ENCODE assay signal across 8 mouse cellular contexts in the genomic region with DNA sequence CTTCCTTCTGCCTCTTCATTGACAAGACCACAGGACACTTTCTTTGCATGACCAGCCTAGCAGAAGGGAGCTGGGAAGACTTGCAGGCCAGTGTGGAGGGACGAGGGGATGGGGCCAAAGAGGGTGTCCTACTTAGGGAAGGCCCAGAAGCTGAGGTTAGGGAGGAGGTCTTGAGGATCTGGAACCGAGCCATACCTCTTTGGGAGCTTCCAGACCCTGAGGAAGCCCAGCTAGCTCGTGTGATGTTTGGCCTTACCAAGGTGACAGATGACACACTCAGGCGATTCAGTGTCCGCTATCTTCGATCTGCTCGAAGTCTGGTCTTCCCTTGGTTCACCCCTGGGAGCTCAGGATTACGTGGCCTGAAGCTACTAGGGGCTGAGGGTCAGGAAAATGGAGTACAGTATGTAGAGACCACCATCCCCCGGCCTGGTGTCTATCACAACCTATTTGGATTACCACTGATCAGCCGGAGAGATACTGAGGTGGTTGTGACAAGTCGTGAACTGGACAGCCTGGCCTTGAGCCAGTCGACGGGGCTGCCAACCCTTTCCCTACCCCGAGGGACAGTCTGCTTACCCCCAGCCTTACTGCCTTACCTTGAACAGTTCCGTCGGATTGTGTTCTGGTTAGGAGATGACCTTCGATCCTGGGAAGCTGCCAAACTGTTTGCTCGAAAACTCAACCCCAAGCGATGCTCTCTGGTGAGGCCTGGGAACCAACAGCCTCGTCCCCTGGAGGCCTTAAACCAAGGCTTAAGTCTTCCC. TPM values are rescaled to one million over a fixed set of nuclear protein-coding genes. Genes with fewer than 3 reads are reported as not detected.
A peak's percentile ranks its signal among the peaks of the same experiment; 100 is the strongest.
DNase-seq lines count a peak whose midpoint lies in the region; ATAC-seq and TF ChIP-seq lines count a peak whose summit lies in the region.

No protein-coding gene starts in this region.

- intact Hi-C loops in left cerebral cortex, postnatal 4 days (cut with DNase I): no loop called here

- no peak for TF ChIP-seq CTCF in liver, adult 2 months (IDR thresholded peaks at IDR 0.05; ENCODE audit: low read depth, low read length)

- WGBS in liver, adult 2 months: 25% methylated on average over 20 of the region's 20 CpGs
- 91% methylated on average over 20 of the region's 20 CpGs for WGBS in forebrain, embryonic 11.5 days
- WGBS in neural tube, embryonic 14.5 days: 94% methylated on average over 20 of the region's 20 CpGs

- ATAC-seq in forebrain, embryonic 11.5 days (replicated peaks; ENCODE audit: low FRiP score): no peak
- ATAC-seq in neural tube, embryonic 14.5 days (ENCODE audit: low read depth): no peak

- H3K4me2 ChIP-seq in forebrain, embryonic 11.5 days (ENCODE audit: low read depth, low read length, severe bottlenecking): peak overlapping the region; percentile 86; the same call in 1 of the 2 replicates
- H3K4me2 ChIP-seq in neural tube, embryonic 14.5 days (ENCODE audit: low read depth, low read length): peak overlapping the region; percentile 92

- H3K4me3 ChIP-seq in liver, adult 2 months (ENCODE audit: insufficient read depth, low read depth, low read length): peak overlapping the region; percentile 82
- no peak overlapping the region for H3K4me3 ChIP-seq in forebrain, embryonic 11.5 days (ENCODE audit: low read depth, low read length)
- peak overlapping the region; percentile 69; the same call in 1 of the 2 replicates for H3K4me3 ChIP-seq in neural tube, embryonic 14.5 days (ENCODE audit: low read depth, low read length)

- H3K27ac ChIP-seq in liver, adult 2 months (replicated peaks; ENCODE audit: insufficient read depth, low read depth, low read length): peak overlapping the region; percentile 72
- no peak overlapping the region for H3K27ac ChIP-seq in forebrain, embryonic 11.5 days (ENCODE audit: low read depth, low read length)
- H3K27ac ChIP-seq in neural tube, embryonic 14.5 days (ENCODE audit: low read depth, low read length): no peak overlapping the region

- peak; percentile 93 for DNase-seq in liver, adult 2 months (ENCODE audit: extremely low read depth, low read depth, low spot score)
- no peak for DNase-seq in liver
- no peak for DNase-seq in forebrain, embryonic 11.5 days (ENCODE audit: low spot score)
- peak; percentile 79 for DNase-seq in kidney, postnatal 14 days
- no peak for DNase-seq in left cerebral cortex, postnatal 4 days
- DNase-seq in left cerebral cortex, adult 8-10 months (ENCODE audit: low spot score in 2 of 2): no peak
- DNase-seq in gastrocnemius, adult 8-10 months (ENCODE audit: low spot score in 2 of 2): no peak

- peaks cover 10% of the 10 kb centered on the region for H3K36me3 ChIP-seq in liver, adult 2 months (ENCODE audit: control insufficient read depth, insufficient read depth, low read length)
- no peaks in the 10 kb centered on the region; the same call in 1 of the 2 replicates for H3K36me3 ChIP-seq in forebrain, embryonic 11.5 days (ENCODE audit: control insufficient read depth, insufficient read depth, low read length)
- H3K36me3 ChIP-seq in neural tube, embryonic 14.5 days (ENCODE audit: control insufficient read depth, insufficient read depth, low read length): peaks cover 20% of the 10 kb centered on the region; the same call in 1 of the 2 replicates

- H3K9ac ChIP-seq in liver, adult 2 months (ENCODE audit: low read depth, low read length): peak overlapping the region; percentile 45
- H3K9ac ChIP-seq in forebrain, embryonic 11.5 days (ENCODE audit: low read length): no peak overlapping the region
- no peak overlapping the region for H3K9ac ChIP-seq in neural tube, embryonic 14.5 days (replicated peaks; ENCODE audit: low read depth, low read length)

- H3K27me3 ChIP-seq in liver, adult 2 months (ENCODE audit: control insufficient read depth, insufficient read depth, low read length): no peaks in the 10 kb centered on the region
- H3K27me3 ChIP-seq in forebrain, embryonic 11.5 days (ENCODE audit: control insufficient read depth, insufficient read depth, low read length): no peaks in the 10 kb centered on the region
- H3K27me3 ChIP-seq in neural tube, embryonic 14.5 days (ENCODE audit: control insufficient read depth, insufficient read depth, low read length): no peaks in the 10 kb centered on the region

- H3K9me3 ChIP-seq in forebrain, embryonic 11.5 days (ENCODE audit: control insufficient read depth, low read length): no peaks in the 10 kb centered on the region
- no peaks in the 10 kb centered on the region for H3K9me3 ChIP-seq in neural tube, embryonic 14.5 days (ENCODE audit: control insufficient read depth, low read length)

- TF ChIP-seq POLR2A in liver, adult 2 months (IDR thresholded peaks at IDR 0.05; ENCODE audit: extremely low read depth, insufficient read depth, low read length): no peak

- H3K79me2 ChIP-seq in liver, adult 2 months (ENCODE audit: control insufficient read depth, insufficient read depth, low read length): no peaks in the 10 kb centered on the region

- H3K4me1 ChIP-seq in liver, adult 2 months (ENCODE audit: control insufficient read depth, insufficient read depth, low read length): peaks cover 15% of the 10 kb centered on the region
- H3K4me1 ChIP-seq in forebrain, embryonic 11.5 days (replicated peaks; ENCODE audit: control insufficient read depth, insufficient read depth, low read length): peaks cover 12% of the 10 kb centered on the region
- H3K4me1 ChIP-seq in neural tube, embryonic 14.5 days (ENCODE audit: control insufficient read depth, insufficient read depth, low read length): peaks cover 19% of the 10 kb centered on the region

RNA-seq across cellular contexts. Expression of gene Mrpl43, which starts 1.4 kb away (rescaled TPM):
- 26.6 and 32.3 TPM in 2 replicates for total RNA-seq in liver, adult 2 months (2014; rRNA removed)
- polyA plus RNA-seq in liver, adult 2 months (2012; rRNA removed): 76.2 and 80.0 TPM in 2 replicates
- 71.4 and 78.1 TPM in 2 replicates for polyA plus RNA-seq in forebrain, embryonic 11.5 days (2014; fragmentation: Nextera tagmentation; extraction: Ambion mirVana)
- 82.0 and 88.0 TPM in 2 replicates for polyA plus RNA-seq in neural tube, embryonic 14.5 days (2014; fragmentation: Nextera tagmentation; extraction: Ambion mirVana)
- 10 to 100 TPM; 41.3 to 41.6 TPM for total RNA-seq in left cerebral cortex, postnatal 4 days (2021)
- 10 to 100 TPM; 37.3 to 43.8 (median 39.8) TPM for total RNA-seq in left cerebral cortex, adult 8-10 months (2022)
- total RNA-seq in gastrocnemius, adult 8-10 months (2022): 10 to 100 TPM; 30.2 to 36.4 (median 34.1) TPM

RNA-seq across cellular contexts. Expression of gene Twnk, which starts 2.1 kb away (rescaled TPM):
- total RNA-seq in liver, adult 2 months (2014; rRNA removed): 7.8 and 9.3 TPM in 2 replicates
- 11.8 and 11.9 TPM in 2 replicates for polyA plus RNA-seq in liver, adult 2 months (2012; rRNA removed)
- 18.4 and 19.9 TPM in 2 replicates for polyA plus RNA-seq in forebrain, embryonic 11.5 days (2014; fragmentation: Nextera tagmentation; extraction: Ambion mirVana)
- polyA plus RNA-seq in neural tube, embryonic 14.5 days (2014; fragmentation: Nextera tagmentation; extraction: Ambion mirVana): 10.2 and 12.8 TPM in 2 replicates
- total RNA-seq in left cerebral cortex, postnatal 4 days (2021): 10 to 100 TPM; 16.0 to 17.3 TPM
- total RNA-seq in left cerebral cortex, adult 8-10 months (2022): 10 to 100 TPM; 13.2 to 15.1 (median 14.2) TPM
- total RNA-seq in gastrocnemius, adult 8-10 months (2022): 10 to 100 TPM; 18.9 to 39.5 (median 21.9) TPM

RNA-seq across cellular contexts. Expression of gene Lzts2, which starts 6.6 kb away (rescaled TPM):
- 3.4 and 4.6 TPM in 2 replicates for total RNA-seq in liver, adult 2 months (2014; rRNA removed)
- polyA plus RNA-seq in liver, adult 2 months (2012; rRNA removed): 14.2 and 14.3 TPM in 2 replicates
- polyA plus RNA-seq in forebrain, embryonic 11.5 days (2014; fragmentation: Nextera tagmentation; extraction: Ambion mirVana): 52.7 and 56.9 TPM in 2 replicates
- polyA plus RNA-seq in neural tube, embryonic 14.5 days (2014; fragmentation: Nextera tagmentation; extraction: Ambion mirVana): 16.1 and 20.3 TPM in 2 replicates
- total RNA-seq in left cerebral cortex, postnatal 4 days (2021): 10 to 100 TPM; 30.2 to 35.1 TPM
- 10 to 100 TPM; 40.8 to 44.6 (median 43.3) TPM for total RNA-seq in left cerebral cortex, adult 8-10 months (2022)
- total RNA-seq in gastrocnemius, adult 8-10 months (2022): 10 to 100 TPM; 17.9 to 25.9 (median 20.5) TPM

RNA-seq across cellular contexts. Expression of gene Sema4g, which starts 18.7 kb away (rescaled TPM):
- 58.5 and 79.0 TPM in 2 replicates for total RNA-seq in liver, adult 2 months (2014; rRNA removed)
- 413 and 566 TPM in 2 replicates for polyA plus RNA-seq in liver, adult 2 months (2012; rRNA removed)
- polyA plus RNA-seq in forebrain, embryonic 11.5 days (2014; fragmentation: Nextera tagmentation; extraction: Ambion mirVana): 7.1 and 7.4 TPM in 2 replicates
- polyA plus RNA-seq in neural tube, embryonic 14.5 days (2014; fragmentation: Nextera tagmentation; extraction: Ambion mirVana): 24.5 and 27.8 TPM in 2 replicates
- total RNA-seq in left cerebral cortex, postnatal 4 days (2021): 100 to 1,000 TPM; 116 to 123 TPM
- total RNA-seq in left cerebral cortex, adult 8-10 months (2022): 10 to 100 TPM; 16.9 to 22.5 (median 20.0) TPM
- under 1 TPM; 0.13 to 0.41 (median 0.21) TPM for total RNA-seq in gastrocnemius, adult 8-10 months (2022)

RNA-seq across cellular contexts. Expression of gene Pdzd7, which starts 37.9 kb away (rescaled TPM):
- not detected in 2 replicates for total RNA-seq in liver, adult 2 months (2014; rRNA removed)
- polyA plus RNA-seq in liver, adult 2 months (2012; rRNA removed): 0.06 TPM in 1 of 2 replicates, not detected in the other
- polyA plus RNA-seq in forebrain, embryonic 11.5 days (2014; fragmentation: Nextera tagmentation; extraction: Ambion mirVana): 0.61 and 0.63 TPM in 2 replicates
- 2.3 and 2.5 TPM in 2 replicates for polyA plus RNA-seq in neural tube, embryonic 14.5 days (2014; fragmentation: Nextera tagmentation; extraction: Ambion mirVana)
- total RNA-seq in left cerebral cortex, postnatal 4 days (2021): 1 to 10 TPM; 8.0 to 8.2 TPM
- 1 to 10 TPM; 5.5 to 6.2 (median 5.7) TPM for total RNA-seq in left cerebral cortex, adult 8-10 months (2022)
- total RNA-seq in gastrocnemius, adult 8-10 months (2022): 1 to 10 TPM; 2.9 to 5.4 (median 4.1) TPM

Comparison
In these comparisons a context has a peak if more than half of its experiments do, and no peak if none do; other contexts are left out.
1. DNase-seq: peak in liver, adult 2 months (single experiment) and kidney, postnatal 14 days (single experiment); none in liver (single experiment), forebrain, embryonic 11.5 days (single experiment), left cerebral cortex, postnatal 4 days (single experiment), left cerebral cortex, adult 8-10 months (0 of 2) and gastrocnemius, adult 8-10 months (0 of 2).